Comparison of ENCODE assay signal across 13 mouse cellular contexts in the genomic region with DNA sequence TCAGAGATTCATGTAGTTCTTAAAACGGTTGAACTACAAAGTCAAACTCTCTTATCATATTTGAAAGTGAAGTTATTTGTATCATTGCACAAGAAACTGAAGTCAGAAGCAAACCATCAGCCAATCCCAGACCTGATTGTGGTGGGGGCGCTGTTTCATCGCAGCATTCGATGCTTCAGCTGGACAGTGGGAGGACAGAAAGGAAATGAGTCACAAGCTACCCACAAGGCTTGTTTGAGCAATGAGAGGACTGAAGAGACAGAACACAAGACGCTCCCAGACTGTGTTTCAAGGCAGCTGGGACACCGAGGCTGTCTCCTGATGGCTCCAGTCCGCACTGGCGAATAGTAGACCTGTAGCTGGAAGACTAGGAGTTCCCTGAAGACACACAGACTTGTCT. TPM values are rescaled to one million over a fixed set of nuclear protein-coding genes. Genes with fewer than 3 reads are reported as not detected.
DNase-seq lines count a peak whose midpoint lies in the region; ATAC-seq and TF ChIP-seq lines count a peak whose summit lies in the region.
"Had no signal": no experiment of that assay in that cellular context is flagged by ENCODE, and none has a peak within 500 bp of the region (broad histone marks: within the 10 kb centered on the region; RNA-seq: fewer than 3 reads in every experiment).

No protein-coding gene starts in this region.

- no peaks in the 10 kb centered on the region for H3K36me3 ChIP-seq in C2C12 (ENCODE audit: control insufficient read depth, insufficient read depth)
- H3K36me3 ChIP-seq in hindbrain, embryonic 12.5 days, result no peaks in the 10 kb centered on the region
- H3K36me3 ChIP-seq: G1E; hindbrain, embryonic 13.5 days; kidney, embryonic 15.5 days had no signal

- peak; percentile 35 for TF ChIP-seq CTCF in layer of hippocampus, adult 2 months (conservative IDR thresholded peaks at IDR 0.05)
- TF ChIP-seq CTCF in C2C12 (IDR thresholded peaks at IDR 0.05; ENCODE audit: control insufficient read depth, insufficient read depth, insufficient read length), result peak; percentile 61
- 0 out of 2 replicates have a peak, but pooled peaks have one; percentile 5 for TF ChIP-seq CTCF in cortical plate, adult 2 months (IDR thresholded peaks at IDR 0.05; ENCODE audit: extremely low read depth, insufficient read depth, low read length)

- no peak overlapping the region for H3K4me3 ChIP-seq in layer of hippocampus, adult 2 months
- no peak overlapping the region for H3K4me3 ChIP-seq in C2C12 (ENCODE audit: insufficient read depth, poor library complexity, severe bottlenecking)
- no peak overlapping the region for H3K4me3 ChIP-seq in cortical plate, adult 2 months (ENCODE audit: insufficient read depth, low read length)
- no peak overlapping the region for H3K4me3 ChIP-seq in hindbrain, embryonic 12.5 days
- H3K4me3 ChIP-seq: hindbrain, embryonic 13.5 days; kidney, embryonic 15.5 days had no signal

- H3K27me3 ChIP-seq in C2C12 (ENCODE audit: control insufficient read depth, insufficient read depth, insufficient read length), result no peaks in the 10 kb centered on the region
- no peaks in the 10 kb centered on the region for H3K27me3 ChIP-seq in hindbrain, embryonic 12.5 days
- H3K27me3 ChIP-seq: hindbrain, embryonic 13.5 days; kidney, embryonic 15.5 days had no signal

- WGBS in hindbrain, embryonic 12.5 days, result 84% methylated on average over 8 of the region's 8 CpGs

- H3K9ac ChIP-seq in hindbrain, embryonic 12.5 days, result no peak overlapping the region
- H3K9ac ChIP-seq: hindbrain, embryonic 13.5 days; kidney, embryonic 15.5 days had no signal

- H3K4me2 ChIP-seq in hindbrain, embryonic 12.5 days (replicated peaks), result no peak overlapping the region
- H3K4me2 ChIP-seq: hindbrain, embryonic 13.5 days; kidney, embryonic 15.5 days had no signal

- DNase-seq in layer of hippocampus, adult 2 months (ENCODE audit: low spot score in 2 of 2), result peak; percentile 20 to 57
- DNase-seq in layer of hippocampus, adult 9-10 months (ENCODE audit: low spot score), result no peak
- DNase-seq in left cerebral cortex, postnatal 14 days (ENCODE audit: low spot score in 2 of 2), result peak; percentile 26 to 56
- DNase-seq: cerebellum, adult 9-10 months had no signal

- no peaks in the 10 kb centered on the region for H3K9me3 ChIP-seq in hindbrain, embryonic 12.5 days (replicated peaks)
- H3K9me3 ChIP-seq: G1E; hindbrain, embryonic 13.5 days; kidney, embryonic 15.5 days had no signal

- H3K4me1 ChIP-seq in cortical plate, adult 2 months (ENCODE audit: control insufficient read depth, insufficient read depth, low read length), result peaks cover 4% of the 10 kb centered on the region; the same call in 1 of the 2 replicates
- H3K4me1 ChIP-seq in hindbrain, embryonic 12.5 days, result 0 out of 2 replicates have a peak, but pooled peaks cover 4% of the 10 kb centered on the region
- H3K4me1 ChIP-seq: hindbrain, embryonic 13.5 days; kidney, embryonic 15.5 days had no signal

- H3ac ChIP-seq in C2C12 (ENCODE audit: control insufficient read depth, insufficient read length, low read depth), result no peak overlapping the region

- H3K79me3 ChIP-seq in C2C12 (ENCODE audit: low read depth), result no peaks in the 10 kb centered on the region

- no peak for TF ChIP-seq POLR2A in cortical plate, adult 2 months (IDR thresholded peaks at IDR 0.05; ENCODE audit: extremely low read depth, insufficient read depth, low read length)

- ATAC-seq in hindbrain, embryonic 12.5 days (ENCODE audit: low FRiP score), result no peak
- ATAC-seq in megakaryocyte, adult 5-6 weeks (ENCODE audit: poor library complexity, severe bottlenecking), result no peak

- no peaks in the 10 kb centered on the region for H3K79me2 ChIP-seq in C2C12 (ENCODE audit: control insufficient read depth, insufficient read depth)

- H3K27ac ChIP-seq in layer of hippocampus, adult 2 months, result peak overlapping the region; percentile 53; the same call in 1 of the 2 replicates
- H3K27ac ChIP-seq in cortical plate, adult 2 months (ENCODE audit: insufficient read depth, low read length), result no peak overlapping the region
- H3K27ac ChIP-seq in hindbrain, embryonic 12.5 days, result no peak overlapping the region
- H3K27ac ChIP-seq: hindbrain, embryonic 13.5 days; kidney, embryonic 15.5 days had no signal

- intact Hi-C loops in left cerebral cortex, postnatal 14 days (cut with DNase I), result no loop called here

TF ChIP-seq in C2C12, 6 proteins besides CTCF, POLR2A, EP300 and RAD21:
- TF ChIP-seq MYOD1 (IDR thresholded peaks at IDR 0.05; ENCODE audit: control insufficient read depth, insufficient read length, low read depth) (no peak), CEBPB (IDR thresholded peaks at IDR 0.05; ENCODE audit: low read depth) (peak; percentile 74)

RNA-seq across cellular contexts. Expression of gene C2cd4b, which starts 36.9 kb away (rescaled TPM):
- 1 to 10 TPM; 7.7 to 8.3 TPM for total RNA-seq in layer of hippocampus, adult 2 months (2021)
- polyA plus RNA-seq in C2C12 (2012; fragmentation: generic; extraction: Trizol), result not detected
- 2.8 and 4.5 TPM in 2 replicates for polyA plus RNA-seq in cortical plate, adult 2 months (2012; rRNA removed)
- total RNA-seq in left cerebral cortex, postnatal 14 days (2021), result 1 to 10 TPM; 4.4 to 5.7 TPM
- 0.33 and 0.52 TPM in 2 replicates for polyA plus RNA-seq in hindbrain, embryonic 12.5 days (2016; fragmentation: Nextera tagmentation; extraction: Ambion mirVana)
- not detected in 2 replicates for total RNA-seq in megakaryocyte, adult 5-6 weeks (2015)
- total RNA-seq in megakaryocyte, adult 5-6 weeks (2017), result not detected in 2 replicates
- total RNA-seq: G1E; gastrocnemius, adult 18-20 months had no signal
- polyA plus RNA-seq: G1E; limb, embryonic 11.5 days had no signal

Comparison
In these comparisons a context has a peak if more than half of its experiments do, and no peak if none do; other contexts are left out.
1. CTCF ChIP-seq: peak in every context shown above with its lines; median percentile 61 in C2C12; 35 in layer of hippocampus, adult 2 months; 5 in cortical plate, adult 2 months.
2. RNA of gene C2cd4b, which starts 36.9 kb away (total RNA-seq): 7.7 to 8.3 TPM in layer of hippocampus, adult 2 months and 4.4 to 5.7 TPM in left cerebral cortex, postnatal 14 days; not detected in megakaryocyte, adult 5-6 weeks; every median in the first group is over 4 times any median in the second.